Mouse (Mus musculus) hematopoietic multipotent progenitor cell, adult 10-12 weeks (in vitro differentiated cells): Measurements from ENCODE around the gene Slc7a6os. TPM values are rescaled to one million over a fixed set of nuclear protein-coding genes. Genes with fewer than 3 reads are reported as not detected.

Source experiments
- polyA plus RNA-seq: library from polyadenylated mRNA; stranded (reverse); fragments of >175 nt; gene quantifications from 2 replicates; pipeline ENCODE4 v1.2.3, GENCODE M21; 2012; ENCODE audit warnings: low replicate concordance

Slc7a6os gene
- polyA plus RNA-seq, result 29.2 and 33.5 TPM in 2 replicates

DNA sequence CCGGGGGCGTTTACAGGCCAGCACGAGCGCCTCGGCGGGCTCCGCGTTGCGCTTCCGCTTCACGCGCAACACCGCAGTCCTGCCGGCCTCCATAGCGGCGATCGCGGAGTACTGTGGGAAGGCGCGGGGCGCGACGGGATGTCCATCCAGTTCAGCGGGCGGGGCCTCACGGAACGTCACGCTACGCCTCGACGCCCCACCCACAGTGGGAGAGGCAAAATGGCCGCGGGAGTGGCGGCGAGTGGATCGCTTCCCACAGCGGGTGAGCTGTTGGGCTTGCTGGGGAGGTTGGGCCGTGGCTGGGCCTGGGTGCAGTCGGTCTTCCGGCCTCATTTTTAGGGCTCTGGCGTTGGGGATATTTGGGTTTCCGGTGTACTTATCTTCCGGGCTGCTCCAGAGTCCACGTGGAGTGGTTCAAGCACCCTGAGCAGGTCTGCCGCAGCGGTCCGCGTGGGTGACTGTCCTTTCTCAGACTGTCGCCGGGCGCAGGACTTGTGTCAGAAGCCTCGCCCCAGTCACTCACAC, at the start of gene Slc7a6os, which contains the start of gene Prmt7:
Slc7a6os (minus strand) TSS at position 115 of the 525 bp plus-strand sequence.
Prmt7 (plus strand) TSS at position 116 of the 525 bp plus-strand sequence.

DNA sequence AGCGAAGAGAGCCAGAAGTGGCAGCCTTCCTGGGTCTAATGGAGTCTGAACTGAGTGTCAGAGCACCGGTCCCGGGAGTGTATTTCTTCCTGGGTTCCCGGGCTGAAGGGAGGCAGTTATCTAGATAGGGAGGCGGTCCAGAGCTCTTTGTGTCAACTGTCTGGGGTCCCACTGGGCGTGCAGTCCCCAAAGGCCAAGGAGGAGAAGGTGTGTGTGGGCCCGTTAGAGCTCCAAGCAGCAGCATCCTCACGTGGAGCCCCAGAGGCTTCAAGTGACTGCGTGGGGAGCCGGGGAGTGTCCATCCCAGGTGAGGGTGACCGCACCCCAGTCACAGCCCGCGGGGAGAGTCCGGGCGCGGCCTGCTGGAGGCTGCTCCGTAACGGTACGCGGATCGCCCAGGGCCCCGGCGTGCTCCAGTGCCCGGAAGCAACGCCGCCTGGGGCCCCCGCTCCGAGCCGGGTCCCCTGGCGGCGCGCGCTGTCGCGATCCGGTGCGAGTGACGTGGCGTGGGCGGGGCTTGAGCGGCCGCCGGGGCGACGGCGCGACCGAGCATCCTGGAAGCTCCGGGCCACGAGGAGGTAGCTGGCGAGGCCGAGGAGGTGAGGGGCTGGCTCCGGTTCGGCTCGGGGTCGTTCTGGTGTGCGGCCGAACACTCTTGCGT, 42.2 kb downstream of the Slc7a6os start, which contains the start of gene Slc7a6:
Slc7a6 (plus strand) TSS at position 502 of the 661 bp plus-strand sequence.

Other genes starting within 250 kb of the Slc7a6os start
- gene Slc12a4, start 244.8 kb downstream of the Slc7a6os start, polyA plus RNA-seq, result 13.0 and 14.0 TPM in 2 replicates
- not detected in 2 replicates for gene Dpep3, start 231.5 kb downstream of the Slc7a6os start, polyA plus RNA-seq
- gene Dus2, start 219.6 kb downstream of the Slc7a6os start, polyA plus RNA-seq, result 4.4 and 7.5 TPM in 2 replicates
- not detected in 2 replicates for gene Dpep2nb, start 205.0 kb downstream of the Slc7a6os start, polyA plus RNA-seq
- gene Ddx28, start 199.1 kb downstream of the Slc7a6os start, polyA plus RNA-seq, result 12.8 and 15.2 TPM in 2 replicates
- 30.9 and 42.5 TPM in 2 replicates for gene Nfatc3, start 152.1 kb downstream of the Slc7a6os start, polyA plus RNA-seq
- gene Esrp2, start 74.0 kb downstream of the Slc7a6os start, polyA plus RNA-seq, result 0.03 and 0.11 TPM in 2 replicates
- 32.9 and 41.5 TPM in 2 replicates for gene Pla2g15, start 60.5 kb downstream of the Slc7a6os start, polyA plus RNA-seq
- 5.1 and 6.3 TPM in 2 replicates for gene Slc7a6, start 42.1 kb downstream of the Slc7a6os start, polyA plus RNA-seq
- gene Prmt7, start within 50 bp of the Slc7a6os start, polyA plus RNA-seq, result 3.5 and 20.1 TPM in 2 replicates
- 2.4 and 2.5 TPM in 2 replicates for gene Smpd3, start 127.1 kb upstream of the Slc7a6os start, polyA plus RNA-seq
- 2.6 and 4.2 TPM in 2 replicates for gene Zfp90, start 204.4 kb upstream of the Slc7a6os start, polyA plus RNA-seq